Mouse (Mus musculus): ENCODE results near the gene Mindy4. TPM values are rescaled to one million over a fixed set of nuclear protein-coding genes. Genes with fewer than 3 reads are reported as not detected.

The Mindy4 gene
- total RNA-seq, 2 experiments from 2014 or later = 3.7 to 4.9 TPM

DNA sequence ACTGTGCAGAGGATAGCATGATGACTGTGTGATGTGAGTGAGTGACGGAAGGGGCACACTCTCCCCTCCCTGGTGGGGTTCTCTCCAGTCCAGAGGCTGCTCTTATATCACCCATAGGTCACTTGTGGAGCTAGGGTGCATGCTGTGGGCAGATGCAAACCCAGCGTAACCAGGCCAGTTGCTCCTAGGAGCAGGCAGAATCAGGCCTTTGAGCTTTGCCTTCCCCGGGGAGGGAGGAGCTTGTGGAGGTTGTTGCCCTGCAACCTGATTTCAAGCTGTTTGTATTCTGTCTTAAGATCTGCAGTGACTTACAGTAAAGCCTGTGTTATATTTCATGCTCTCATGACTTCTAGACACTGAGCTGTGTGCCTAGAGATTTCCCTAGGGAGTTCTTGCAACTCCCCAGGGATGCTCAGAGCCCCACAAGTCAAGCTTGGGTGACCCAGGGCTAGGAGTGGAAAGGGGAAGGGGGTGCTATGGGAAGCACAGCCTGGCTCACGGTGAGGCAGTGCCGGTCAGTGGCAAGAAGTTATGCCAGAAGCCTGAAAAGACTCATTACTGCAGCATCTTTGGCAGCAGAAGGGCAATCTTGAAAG lies 84.9 kb downstream of the Mindy4 start:
- intact Hi-C loops (cut with DNase I) = no loop called here
- no peak for DNase-seq

DNA sequence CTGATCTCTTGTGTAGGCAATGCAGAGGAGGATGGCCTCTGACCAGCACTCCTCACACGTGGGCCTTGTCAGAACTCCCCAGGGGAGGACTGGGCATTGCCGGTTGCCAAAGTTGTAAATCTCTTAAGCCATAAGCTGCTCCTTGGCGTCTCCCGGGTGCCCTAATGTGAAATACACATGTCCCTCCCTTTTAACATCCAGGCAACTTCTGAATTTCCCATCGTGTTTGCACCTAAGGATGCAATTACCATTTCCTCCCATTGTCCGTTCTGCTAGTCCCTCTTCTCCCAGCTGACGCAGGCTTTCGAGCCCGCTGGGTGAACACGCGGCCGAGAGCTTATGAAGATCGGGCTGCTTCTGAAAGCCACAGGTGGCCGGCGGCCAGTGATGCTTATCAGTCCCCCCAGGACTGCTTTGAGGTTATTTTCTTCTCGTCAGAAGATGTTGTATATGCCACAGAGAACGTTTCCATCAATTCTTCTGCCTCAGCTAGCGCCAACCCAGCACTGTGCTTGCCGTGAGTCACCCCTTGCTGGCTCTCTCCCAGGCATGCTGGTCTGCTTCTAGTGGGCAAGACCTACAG lies 91.5 kb downstream of the Mindy4 start:
- peak; percentile 59 to 71 for DNase-seq
- intact Hi-C loops (cut with DNase I) = no loop called here

DNA sequence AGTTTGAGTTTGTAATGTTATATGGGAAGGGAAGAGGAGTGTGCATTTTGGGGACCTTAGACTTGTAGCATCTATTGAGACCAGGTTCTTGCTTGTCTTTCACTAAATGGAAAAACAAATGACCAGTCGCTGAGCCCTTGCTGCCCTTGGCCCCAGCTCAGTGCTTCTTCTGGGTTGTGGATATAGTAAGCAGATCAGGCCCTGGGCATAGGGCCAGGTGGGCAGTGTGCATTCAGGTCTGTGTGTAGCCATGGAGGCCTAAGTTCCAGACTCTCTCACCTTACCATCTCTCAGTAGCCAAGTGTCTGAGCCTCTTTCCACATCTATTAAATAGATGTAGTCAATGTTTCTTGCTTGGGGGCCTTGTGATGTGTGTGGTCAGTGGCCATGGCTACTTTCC lies 92.1 kb downstream of the Mindy4 start:
- no peak for DNase-seq
- intact Hi-C loops (cut with DNase I) = no loop called here

DNA sequence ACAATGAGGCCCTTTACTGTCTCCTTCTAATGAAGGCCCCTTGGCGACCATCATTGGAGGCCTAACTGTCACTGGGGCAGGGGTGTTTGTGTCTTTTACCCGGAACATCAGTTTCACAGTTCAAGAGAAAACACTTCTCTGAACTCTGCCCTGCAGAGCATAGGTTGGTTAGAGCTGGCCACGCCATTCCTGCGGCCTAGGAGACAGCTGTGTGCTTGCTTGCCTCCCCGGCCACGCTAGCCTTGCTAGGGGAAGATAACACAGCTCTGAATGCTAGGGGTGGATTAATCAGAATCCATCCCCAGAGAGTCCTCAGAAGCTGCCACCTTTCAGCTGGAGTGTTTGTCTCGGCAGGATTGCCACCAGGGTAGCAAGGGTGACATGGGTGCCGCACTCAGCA lies 96.3 kb downstream of the Mindy4 start:
- no peak for DNase-seq
- intact Hi-C loops (cut with DNase I) = no loop called here

DNA sequence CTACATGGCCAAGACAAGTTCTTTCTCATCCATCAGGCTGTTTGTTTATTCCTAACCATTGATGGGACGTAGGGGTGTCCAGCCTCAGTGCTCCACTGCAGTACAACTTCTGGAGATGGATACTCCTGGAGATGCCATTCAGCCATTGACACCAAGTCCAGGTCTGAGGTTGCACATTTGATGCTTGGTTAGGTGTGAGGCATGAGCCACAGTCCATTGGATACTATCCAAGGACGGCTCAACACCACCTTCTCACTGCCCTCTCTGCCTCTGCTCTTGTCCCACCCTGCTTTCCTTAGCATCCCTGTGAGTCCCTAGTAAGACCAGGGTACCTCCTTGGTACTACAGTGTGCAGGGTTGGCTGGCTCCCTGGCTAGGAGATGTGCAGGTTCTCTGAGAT lies 96.7 kb downstream of the Mindy4 start:
- DNase-seq = no peak
- intact Hi-C loops (cut with DNase I) = no loop called here

DNA sequence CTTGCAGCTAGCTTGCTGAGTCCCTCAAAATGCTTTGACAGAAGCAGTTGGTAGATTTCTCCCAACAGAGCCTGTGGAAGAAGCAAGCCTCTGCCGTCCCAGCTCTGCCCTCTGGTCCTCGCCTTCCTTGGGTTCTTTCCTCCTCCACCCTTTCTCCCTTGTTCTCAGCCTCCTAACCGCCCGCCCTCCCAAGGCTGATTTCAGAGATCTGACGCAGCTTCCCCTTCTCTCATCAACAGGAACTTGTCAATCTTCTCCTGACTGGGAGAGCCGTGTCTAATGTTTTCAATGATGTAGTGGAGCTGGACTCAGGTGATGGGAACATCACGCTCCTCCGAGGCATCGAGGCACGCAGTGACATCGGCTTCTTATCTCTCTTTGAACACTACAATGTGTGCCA lies 97.5 kb downstream of the Mindy4 start:
- DNase-seq = no peak
- intact Hi-C loops (cut with DNase I) = no loop called here

DNA sequence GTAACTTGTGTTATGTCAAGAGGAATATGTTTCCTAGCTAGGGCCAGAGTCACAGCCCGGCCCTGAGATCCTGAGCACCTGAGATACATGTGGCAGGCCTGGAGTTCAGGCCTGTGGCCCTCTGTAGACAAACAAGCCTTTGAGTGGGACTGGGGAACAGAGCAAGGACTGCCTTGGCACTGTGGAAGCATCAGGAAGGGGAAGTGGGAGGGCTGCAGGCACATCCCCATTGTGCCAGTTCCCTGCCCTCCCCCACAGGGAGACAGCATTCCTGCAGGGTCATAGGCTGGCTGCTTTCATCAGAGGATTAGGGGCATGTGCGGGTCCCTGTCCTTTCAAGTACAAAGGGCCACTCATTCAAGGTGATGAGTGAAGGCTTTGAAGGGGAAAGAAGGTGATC lies 107.0 kb downstream of the Mindy4 start:
- DNase-seq = no peak
- intact Hi-C loops (cut with DNase I) = no loop called here

DNA sequence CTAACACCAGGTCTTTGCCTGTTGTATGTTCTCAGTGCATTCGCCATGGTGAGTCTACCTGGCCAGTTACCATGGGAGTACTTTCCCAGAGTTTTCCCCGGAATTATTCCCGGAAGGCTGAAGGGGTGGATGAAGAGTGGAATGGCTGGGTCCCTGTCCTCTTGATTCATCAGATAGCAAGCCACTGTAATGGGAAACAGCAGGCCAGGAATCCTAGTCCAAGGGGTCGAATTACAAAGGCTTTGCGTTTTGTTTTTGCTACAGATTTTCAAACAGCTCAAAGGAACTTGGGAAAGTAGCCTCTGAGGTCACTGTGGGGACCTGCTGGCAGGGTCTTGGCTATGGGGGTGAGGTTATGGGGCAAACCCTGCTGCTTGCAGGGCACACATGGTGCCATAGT lies 108.8 kb downstream of the Mindy4 start:
- intact Hi-C loops (cut with DNase I) = no loop called here
- DNase-seq = no peak

DNA sequence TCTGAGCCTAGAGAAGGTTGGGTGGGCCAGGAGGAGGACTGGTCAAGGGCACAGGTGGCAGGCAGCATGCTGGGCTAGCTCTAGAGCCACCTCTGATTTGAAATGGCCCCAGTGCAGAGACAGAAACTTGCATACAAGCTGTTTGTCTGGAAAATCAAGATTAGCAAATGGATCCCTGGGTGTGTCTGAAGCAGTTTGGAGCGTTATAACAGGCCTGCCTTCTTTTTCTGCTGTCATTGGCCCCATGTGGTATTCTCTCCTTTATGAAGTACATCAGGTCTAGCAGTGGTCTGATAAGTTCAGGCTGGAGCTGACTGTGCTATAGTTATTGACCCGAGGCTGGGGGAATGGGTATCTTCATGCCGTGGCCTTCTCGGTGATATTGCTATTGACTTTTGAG lies 110.7 kb downstream of the Mindy4 start:
- intact Hi-C loops (cut with DNase I) = no loop called here
- DNase-seq = no peak

DNA sequence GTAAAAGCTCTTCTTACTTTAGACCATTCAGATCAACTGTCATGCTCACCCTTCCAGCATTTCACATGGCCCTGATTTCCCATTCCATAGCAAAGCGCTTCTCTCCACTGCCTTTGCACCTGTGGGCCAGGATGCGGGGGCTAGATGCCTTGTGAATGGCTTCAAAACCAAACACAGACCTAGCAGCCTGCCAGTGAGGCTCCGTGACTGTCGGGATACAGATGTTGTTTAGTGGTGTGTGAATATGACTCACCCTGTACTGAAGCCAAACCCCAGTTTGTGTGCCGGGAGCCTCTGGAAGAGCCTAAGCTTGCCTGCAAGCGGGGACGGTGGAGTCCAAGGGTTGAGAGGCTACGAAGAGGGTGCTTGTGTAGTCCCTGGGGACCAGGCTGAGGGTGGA lies 111.4 kb downstream of the Mindy4 start:
- intact Hi-C loops (cut with DNase I) = no loop called here
- peak in 1 of 2 experiments; percentile 44 for DNase-seq

DNA sequence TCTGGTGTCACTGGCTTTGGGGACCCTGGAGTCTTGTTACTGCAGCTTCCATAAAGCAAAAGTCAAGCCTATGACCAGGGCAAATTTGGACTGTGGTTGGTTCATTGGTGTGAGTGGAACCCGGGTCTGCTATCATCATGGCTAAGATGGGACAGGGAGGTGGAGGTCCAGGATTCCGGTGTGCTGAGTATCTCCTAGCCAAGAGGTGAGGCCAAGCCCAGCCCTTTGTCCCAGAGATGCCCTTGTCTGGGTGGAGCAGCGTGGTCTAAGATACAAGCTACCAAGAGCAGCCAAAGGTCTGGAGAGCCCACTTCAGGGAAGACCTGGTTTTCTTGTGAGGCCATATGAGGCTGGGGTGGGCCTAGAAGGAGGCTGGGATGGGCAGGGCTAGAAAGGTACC lies 115.4 kb downstream of the Mindy4 start:
- no peak for DNase-seq
- intact Hi-C loops (cut with DNase I) = no loop called here

DNA sequence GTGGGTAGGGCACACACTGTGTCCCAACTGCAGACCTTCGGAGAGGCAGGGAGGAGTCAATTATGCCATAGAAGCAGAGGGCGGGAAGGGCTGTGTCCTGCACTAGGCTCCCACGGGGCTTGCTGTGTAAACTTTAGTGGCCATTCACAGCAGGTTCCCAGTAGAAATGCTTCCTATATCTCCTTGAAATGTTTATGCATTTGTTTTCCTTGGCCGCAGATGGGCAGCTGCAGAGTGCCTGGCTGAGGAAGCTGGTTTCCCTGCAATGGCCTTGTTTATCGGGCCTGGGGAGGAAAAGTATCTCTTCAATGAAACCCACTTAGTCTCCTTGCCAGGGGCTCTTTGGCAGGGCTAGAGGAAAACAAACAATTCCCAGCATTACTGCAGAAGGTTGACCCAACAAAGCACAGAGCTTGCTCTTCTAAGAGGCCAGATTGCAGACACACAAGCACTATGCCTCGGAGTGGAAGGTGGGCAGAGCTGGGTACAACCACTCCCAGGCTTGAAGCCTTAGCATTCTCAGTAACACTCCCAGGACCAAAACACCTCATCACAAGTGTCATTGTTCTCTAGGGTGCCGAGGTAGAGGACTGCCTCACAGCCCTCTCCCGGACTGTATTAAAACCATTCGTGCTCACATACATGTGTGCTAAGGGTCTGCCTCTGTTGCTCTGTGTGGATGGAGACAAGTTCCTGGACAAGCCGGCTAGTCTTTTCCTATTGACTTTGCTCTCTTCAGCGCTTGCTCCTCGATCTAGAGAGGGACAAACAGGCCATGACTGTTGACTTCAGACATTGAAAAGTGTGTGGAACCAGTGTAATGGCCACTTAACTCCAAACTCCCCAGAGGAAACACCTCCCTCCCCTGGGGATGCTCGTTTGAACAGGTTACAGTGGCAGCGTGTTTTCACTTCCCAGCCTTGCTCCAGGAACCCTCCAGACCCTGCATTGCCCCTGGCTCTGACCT lies 116.7 kb downstream of the Mindy4 start:
- DNase-seq = peak in 1 of 2 experiments; percentile 20

DNA sequence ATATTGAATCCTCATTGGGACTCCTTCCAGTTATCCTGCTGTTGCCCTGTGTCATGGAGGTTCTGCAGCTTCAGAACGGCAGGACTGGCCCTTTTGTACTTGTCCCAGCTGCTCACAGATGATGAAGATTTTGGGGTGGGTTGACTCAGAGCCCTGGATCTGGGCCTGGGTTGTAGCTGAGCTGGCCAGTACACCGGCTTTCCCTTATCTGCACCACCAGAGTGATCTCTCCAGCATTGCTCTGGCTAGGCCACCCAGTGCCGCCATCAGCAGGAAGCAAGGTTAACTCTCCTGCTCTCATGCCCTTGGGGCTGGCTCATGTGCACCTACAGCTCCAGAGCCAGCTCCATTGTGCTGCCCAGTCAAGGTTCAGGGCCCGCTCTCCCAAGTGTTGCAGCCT lies 117.7 kb downstream of the Mindy4 start:
- DNase-seq = peak in 1 of 2 experiments; percentile 47

More for the DNA sequence above, 116.7 kb downstream of the Mindy4 start:
- intact Hi-C loops (cut with DNase I) = no loop called here

DNA sequence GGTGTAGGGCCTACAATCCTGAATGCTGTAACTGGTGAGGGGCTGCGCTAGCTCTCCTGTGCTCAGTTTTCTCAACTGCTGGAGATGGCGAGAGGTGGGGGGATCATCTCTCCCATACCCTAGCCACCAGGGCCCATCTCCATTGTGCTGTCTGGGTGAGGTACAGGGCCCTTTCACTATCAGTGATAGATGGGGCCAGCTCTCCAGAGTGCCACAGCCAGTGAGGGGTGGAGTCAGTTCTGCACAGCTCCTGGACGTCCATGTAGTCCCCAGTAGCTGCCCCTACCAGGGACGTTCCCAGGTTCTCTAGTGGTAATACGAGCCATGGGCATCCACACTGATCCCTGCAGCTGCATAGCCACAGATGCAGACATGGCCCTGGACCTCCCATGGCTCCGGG lies 118.3 kb downstream of the Mindy4 start:
- DNase-seq = no peak
- intact Hi-C loops (cut with DNase I) = no loop called here

More for the DNA sequence above, 117.7 kb downstream of the Mindy4 start:
- intact Hi-C loops (cut with DNase I) = no loop called here

DNA sequence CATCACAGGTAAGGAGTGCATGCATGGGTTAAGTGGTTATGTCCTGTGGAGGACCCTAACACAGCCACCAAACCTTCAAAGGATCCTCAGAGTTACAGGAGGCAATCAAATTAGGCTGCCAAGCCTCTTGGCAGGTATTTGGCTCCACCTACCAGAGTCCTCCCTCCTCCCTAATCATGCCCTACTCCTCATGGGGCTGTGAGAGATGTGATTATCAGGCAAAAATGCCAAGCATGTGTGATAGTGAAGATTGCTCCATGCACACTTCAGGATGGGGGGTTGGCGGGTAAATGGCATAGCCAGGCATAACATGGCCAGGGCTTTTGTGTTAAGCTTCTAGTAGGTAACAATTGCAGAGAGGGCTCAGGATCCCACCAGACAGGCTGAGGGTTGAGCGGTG lies 119.8 kb downstream of the Mindy4 start:
- intact Hi-C loops (cut with DNase I) = no loop called here
- DNase-seq = no peak

DNA sequence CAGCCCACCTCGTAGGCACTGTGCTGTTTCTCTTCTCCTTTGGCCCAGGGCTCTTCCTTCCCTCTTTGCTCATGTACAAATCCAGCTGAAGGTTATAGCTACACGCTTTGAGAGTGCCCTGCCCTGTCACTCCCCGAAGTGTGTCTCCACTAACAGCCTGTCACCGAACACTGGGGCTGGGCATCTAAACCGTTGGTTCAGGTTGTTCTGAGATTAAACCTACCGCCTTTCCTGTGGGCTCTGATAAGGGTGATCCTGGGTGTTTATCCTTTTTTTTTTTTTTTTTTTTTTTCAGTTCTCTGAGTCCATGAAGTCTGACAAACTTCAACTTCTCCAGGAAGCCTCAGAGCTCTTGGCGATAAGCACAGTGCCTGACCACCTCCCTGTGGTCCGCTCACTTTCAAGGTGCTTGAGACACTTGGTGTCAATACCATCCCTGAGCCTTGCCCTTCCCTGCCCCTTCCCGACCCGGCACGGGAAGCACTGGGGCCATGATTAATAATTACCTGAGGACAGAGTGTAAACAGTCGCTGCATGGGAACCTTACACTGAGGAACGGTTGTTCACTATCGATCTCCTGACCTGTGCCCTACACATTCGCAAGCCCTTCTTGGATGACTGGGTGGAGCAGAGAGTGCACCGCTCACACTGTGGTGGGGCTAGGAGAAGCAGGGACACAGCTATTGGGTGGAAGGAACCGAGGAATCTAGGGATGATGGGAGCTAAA lies 120.9 kb downstream of the Mindy4 start:
- DNase-seq = no peak
- intact Hi-C loops (cut with DNase I) = no loop called here

DNA sequence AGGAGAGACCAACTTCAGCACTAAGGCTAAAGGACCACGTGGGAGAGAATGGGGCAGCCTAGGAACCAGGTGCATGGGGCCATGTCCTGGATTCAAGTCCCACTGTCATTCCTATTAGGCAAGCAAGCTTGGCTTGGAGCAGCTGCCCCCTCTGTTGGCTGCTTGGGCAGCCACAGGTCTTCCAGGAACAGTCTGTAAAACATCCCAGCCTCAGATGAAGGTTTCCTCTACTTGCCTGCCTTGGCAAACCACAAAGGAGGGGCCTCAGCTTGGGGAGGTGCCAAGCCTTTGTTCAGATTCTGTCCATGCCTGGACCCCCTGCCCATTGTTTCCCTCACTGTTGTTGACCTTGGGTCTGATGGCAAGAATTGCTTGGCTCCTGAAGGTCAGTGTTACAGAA lies 121.6 kb downstream of the Mindy4 start:
- no peak for DNase-seq
- intact Hi-C loops (cut with DNase I) = no loop called here

DNA sequence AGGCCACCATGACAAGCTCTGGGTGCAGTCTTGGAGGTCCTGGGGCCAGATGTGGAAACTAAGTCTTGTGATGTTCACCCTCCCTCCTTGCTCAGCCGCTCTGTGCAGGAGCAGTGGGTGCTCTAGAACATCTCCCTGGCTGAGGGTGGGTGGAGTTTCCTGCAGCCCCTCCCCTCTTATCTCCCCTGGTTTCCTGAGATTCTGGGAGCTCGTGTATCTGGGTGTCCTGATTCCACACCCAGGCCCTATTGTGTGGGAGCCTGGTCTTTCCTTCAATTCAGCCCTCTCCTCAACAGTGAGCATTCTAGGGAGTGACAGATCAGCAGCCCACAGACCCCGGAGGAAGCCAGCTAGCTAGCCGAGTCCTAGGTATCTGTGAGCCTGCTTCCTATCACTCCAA lies 123.1 kb downstream of the Mindy4 start:
- intact Hi-C loops (cut with DNase I) = no loop called here
- peak in 1 of 2 experiments; percentile 53 for DNase-seq

DNA sequence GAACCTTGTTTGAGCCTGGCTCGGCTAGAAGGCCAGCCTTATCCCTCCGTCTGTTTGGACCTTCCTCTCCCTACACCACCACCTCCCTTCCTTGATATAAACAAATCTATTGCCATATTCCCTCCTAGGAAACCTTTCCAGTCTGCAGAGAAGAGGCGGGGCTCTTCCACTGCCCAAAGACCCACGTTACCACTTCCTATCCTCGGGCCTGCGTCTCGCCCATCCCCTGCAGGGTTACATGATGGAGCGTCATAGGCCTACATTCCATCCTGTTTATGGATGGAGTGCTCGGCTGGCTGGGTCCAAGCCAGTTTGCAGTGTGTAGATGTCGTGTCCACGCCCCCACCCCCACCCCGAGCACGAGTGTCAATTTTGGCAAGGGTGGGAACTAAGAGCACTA lies 124.1 kb downstream of the Mindy4 start:
- intact Hi-C loops (cut with DNase I) = no loop called here
- DNase-seq = no peak

DNA sequence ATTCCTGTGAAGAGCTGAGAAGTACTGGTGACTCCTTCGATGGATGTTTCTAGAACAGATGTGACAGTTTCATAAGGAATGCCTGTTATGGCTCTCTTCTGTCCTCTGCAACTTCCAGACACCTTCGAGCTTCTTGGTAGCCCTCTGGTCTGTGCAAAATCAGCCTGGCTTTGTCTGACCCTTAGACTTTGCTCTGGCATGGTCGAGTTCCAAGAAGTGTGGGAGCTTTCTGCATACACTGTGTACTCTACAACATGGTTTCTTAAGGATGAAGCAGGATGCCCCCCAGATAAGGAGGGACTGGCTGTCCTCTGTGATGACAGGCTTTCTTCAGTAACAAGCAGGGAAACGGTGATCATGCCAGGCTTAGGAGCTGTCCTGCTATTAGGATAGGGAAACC lies 125.0 kb downstream of the Mindy4 start:
- intact Hi-C loops (cut with DNase I) = no loop called here
- no peak for DNase-seq

DNA sequence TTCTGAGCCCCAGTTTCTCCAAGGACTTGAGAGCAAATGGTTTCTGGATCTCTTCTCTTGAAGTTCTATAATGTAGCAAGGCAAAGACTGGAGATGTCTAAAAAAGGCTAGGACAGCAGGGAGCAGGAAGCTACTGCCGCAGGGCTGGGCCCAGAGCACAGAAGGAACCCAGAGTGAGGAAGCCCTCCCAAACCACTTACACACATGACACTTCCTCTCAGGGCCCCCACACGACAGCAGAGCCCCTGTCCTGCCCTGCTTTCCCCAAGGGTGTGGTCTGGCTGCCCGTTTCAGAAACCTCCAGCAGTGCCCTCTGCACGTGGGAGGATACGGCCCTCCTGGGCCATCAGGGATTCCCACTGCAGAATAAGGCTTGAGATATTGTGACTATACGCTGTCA lies 128.1 kb downstream of the Mindy4 start:
- peak in 1 of 2 experiments; percentile 42 for DNase-seq
- intact Hi-C loops (cut with DNase I) = no loop called here

Data from heart, postnatal 14 days (tissue).